Mouse (Mus musculus) lung, adult 2 months (tissue): ENCODE data around the gene Mgarp.

ENCODE experiments used
- CTCF ChIP-seq: fragments of 200-500 bp; IDR thresholded peaks from 2 replicates; pipeline ENCODE4 v1.5.1; 2011; ENCODE audit warnings: mild to moderate bottlenecking, low read length, control low read depth; ENCODE audit not compliant: insufficient read depth
- POLR2A ChIP-seq: fragments of 200-500 bp; IDR thresholded peaks from 2 replicates; pipeline ENCODE4 v1.6.1; 2011; ENCODE audit warnings: low read depth, mild to moderate bottlenecking, control low read depth, low read length, borderline replicate concordance; ENCODE audit errors: extremely low read depth

- no peak for TF ChIP-seq POLR2A
- no peak for TF ChIP-seq CTCF
These were observed 36.8 kb downstream of the Mgarp start for GRCm38 (mm10) chr3:51359558-51360307.
